Mouse (Mus musculus): ENCODE measurements at regions not wholly inside any gene's neighbourhood (a gene's known extent, or its start where the extent isn't known, plus 50 kb on each side); places are given as distances from the start of the nearest gene placed in this dataset.

- DNase-seq (ENCODE audit: low read depth, low spot score), result peak; percentile 51
Observed at GRCm38 (mm10) chr6:10156097-10156496, 1207.9 kb downstream of the Nxph1 start.

- DNase-seq (ENCODE audit: low read depth, low spot score), result peak; percentile 17
Observed at GRCm38 (mm10) chr6:10181590-10182183, 1233.5 kb downstream of the Nxph1 start.

GRCm38 (mm10) chr6:10185971-10186370 lies 1237.7 kb downstream of the Nxph1 start:
- no peak for DNase-seq (ENCODE audit: low read depth, low spot score)
